Mouse (Mus musculus): ENCODE measurements at regions not wholly inside any gene's neighbourhood (a gene's known extent, or its start where the extent isn't known, plus 50 kb on each side); places are given as distances from the start of the nearest gene placed in this dataset.

DNA sequence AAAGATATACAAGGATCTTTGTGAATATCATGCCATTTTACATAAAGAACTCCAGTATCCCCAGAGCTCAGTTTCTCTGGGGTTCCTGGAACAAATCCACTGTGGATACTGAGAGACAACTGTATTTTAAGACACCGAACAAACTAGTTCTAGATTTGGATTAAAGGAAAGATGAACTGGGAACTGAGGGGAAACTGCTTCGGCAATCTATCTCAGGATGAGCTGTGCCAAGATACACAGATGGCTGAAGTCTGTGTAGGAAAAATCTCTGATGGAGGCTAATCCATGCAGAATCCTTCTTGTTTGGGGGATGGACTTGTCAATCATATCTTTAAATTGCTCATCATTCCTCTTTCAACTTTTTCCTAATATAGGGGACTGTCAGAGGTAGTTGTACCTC, 920.5 kb downstream of the Slc4a3 start:
- TF ChIP-seq CTCF (IDR thresholded peaks at IDR 0.05; ENCODE audit: low read depth), result no peak
- no peak for TF ChIP-seq EP300 (IDR thresholded peaks at IDR 0.05; ENCODE audit: low read depth)

All from heart, postnatal 0 days (tissue).